Mouse (Mus musculus) brain, adult 2 months (tissue): ENCODE results near the gene Lipe.
A peak's percentile ranks its signal among the peaks of the same experiment; 100 is the strongest.
"Not testable (repeated sequence)": the region's sequence is repeated elsewhere in the genome, so short reads cannot be mapped to it uniquely, and the experiment has no call there.

ENCODE experiments used
- DNase-seq: peaks from one replicate; pipeline ENCODE4 v3.0.0; 2011; ENCODE audit warnings: low read depth, low spot score

Gene Lipe

GRCm38 (mm10) chr7:25398610-25399009 is at the start of gene Lipe:
Lipe (minus strand) TSS chr7:25398710.
- no peak for DNase-seq

DNA sequence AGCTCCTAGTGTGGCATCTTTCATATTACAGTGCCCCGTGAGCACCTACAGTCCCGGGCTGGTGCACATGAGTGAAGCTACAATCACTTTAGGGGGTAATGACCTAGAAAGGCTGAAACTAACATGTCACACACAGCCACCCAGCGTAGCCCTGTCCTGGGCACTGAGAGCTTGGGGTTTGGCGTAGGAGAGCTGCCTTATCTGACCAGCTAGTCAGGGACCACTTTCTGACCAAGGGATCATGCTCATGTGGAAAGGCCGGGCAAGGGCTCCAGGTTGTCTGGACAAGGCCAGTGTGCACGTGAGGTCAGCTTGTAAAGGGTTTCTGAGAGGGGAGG is 42.3 kb upstream of the Lipe start:
- no peak for DNase-seq

DNA sequence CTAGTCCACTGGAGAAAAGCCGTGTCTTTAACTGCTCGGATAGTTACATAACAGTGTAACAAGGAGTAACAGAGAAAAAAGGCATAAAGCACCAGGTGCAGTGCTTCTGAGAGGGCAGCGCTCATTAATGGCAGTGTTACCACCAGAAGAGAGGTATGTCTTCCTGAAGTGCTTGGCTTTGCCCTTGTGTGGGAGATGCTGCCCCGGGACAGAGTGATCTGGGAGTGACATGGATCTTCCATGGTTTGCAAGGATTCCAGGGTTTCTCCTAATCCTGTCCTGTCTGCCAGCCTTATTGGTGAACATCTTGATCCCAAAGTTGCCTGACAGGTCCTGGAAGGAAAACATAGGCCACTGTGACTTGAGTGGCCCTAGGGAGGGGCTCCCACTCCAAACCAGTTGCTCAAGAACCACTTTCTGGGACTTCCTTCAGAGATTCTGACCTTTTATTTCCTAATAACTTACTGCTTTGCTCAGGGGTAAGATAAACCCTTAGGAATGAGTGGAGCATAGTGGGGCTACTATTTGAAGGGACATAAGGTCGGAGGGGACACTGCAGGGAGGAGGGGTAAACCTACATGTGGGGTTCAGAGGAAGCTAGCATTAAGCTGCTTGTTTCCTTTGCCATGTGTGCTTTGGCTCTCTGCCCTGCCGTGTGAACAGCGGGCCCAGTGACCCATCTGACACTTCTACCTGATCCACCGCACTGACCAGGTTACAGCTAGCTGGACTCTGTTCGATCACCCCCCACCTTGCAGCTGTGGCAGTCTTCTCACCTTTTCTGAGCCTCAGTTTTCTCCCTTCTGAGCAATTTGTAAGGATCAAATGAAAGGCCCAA is 41.7 kb upstream of the Lipe start:
- no peak for DNase-seq

GRCm38 (mm10) chr7:25439124-25439822 is 40.8 kb upstream of the Lipe start:
- no peak for DNase-seq

GRCm38 (mm10) chr7:25436704-25437103 is 38.2 kb upstream of the Lipe start:
- no peak for DNase-seq

- no peak for DNase-seq
Observed at GRCm38 (mm10) chr7:25436226-25436625, 37.7 kb upstream of the Lipe start.

DNA sequence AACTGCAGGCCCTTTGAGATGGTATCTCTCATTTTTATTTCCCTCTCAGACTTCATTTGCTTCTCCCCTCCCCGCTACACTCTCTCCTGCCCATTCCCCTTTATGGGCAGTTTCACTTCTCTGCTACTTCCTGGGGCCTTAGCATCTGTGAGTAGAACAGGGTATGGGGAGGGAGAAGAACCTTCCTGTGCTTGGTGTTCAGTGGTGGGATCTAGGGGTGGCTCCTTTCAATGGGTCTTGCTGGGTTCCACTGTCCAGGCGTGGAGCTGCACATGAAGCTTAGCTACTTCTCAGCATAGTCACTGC is 37.0 kb upstream of the Lipe start:
- DNase-seq = no peak

GRCm38 (mm10) chr7:25434654-25435545 is 36.4 kb upstream of the Lipe start:
- no peak for DNase-seq

DNA sequence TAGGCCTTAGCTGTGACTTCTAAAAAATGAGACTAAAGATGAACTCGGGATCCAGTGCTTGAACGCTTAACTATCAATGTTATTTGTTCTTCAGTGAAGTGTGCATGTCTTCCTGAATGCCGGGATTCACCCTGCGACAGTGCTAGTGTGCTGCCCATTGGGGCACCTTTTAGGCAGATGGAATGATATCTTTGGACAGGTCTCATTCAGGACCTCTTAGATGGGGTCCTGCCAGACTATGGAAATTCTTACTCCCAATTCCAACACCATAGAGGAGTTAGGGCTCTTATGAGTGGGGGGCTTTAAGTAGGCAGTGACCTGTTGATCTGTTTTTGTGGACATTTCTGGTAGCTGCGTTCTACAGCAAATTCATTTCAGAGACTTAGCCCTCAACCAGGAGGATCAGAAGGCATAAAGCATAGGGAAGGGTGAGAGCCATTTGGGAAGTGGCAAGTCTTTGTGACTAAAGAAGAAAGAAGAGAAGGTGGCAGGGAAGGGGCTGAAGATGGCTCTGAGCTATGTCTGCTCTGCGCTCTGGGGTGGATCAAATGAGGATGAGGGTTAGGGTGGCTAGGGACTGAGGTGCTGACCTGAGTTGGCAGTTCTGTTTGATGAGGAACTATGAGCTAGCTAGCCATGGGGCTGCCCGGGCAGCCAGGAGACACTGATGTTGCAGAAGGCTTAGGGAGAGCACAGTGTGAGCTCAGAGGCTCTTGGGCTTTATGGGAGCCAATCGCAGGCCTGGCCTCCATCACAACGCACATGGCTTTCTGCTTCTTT is 35.5 kb upstream of the Lipe start:
- no peak for DNase-seq

GRCm38 (mm10) chr7:25433007-25433541 is 34.6 kb upstream of the Lipe start:
- DNase-seq = peak; percentile 65

- no peak for DNase-seq
Observed at GRCm38 (mm10) chr7:25432381-25432780, 33.9 kb upstream of the Lipe start.

- DNase-seq = no peak
Observed at GRCm38 (mm10) chr7:25429886-25430784, 31.6 kb upstream of the Lipe start.

DNA sequence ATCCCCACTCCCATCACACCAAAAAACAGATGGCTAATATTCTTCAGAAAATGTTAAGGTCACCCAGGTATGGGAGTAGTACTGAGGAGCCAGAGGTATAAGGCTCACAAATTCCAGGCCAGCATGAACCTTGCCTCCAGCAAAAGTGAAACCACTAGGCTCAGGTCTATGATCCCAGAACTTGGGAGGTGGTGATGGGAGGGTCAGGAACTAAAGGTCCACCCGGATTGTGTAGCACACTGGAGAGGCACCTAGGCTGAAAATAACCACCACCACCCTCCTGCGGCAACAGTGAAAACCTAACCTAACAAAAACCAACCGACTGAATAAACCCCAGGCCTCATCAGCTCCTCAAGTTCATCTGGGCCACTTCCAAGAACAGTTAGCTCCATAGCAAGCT is 29.8 kb upstream of the Lipe start:
- no peak for DNase-seq

GRCm38 (mm10) chr7:25427144-25427543 is 28.6 kb upstream of the Lipe start:
- DNase-seq = no peak

DNA sequence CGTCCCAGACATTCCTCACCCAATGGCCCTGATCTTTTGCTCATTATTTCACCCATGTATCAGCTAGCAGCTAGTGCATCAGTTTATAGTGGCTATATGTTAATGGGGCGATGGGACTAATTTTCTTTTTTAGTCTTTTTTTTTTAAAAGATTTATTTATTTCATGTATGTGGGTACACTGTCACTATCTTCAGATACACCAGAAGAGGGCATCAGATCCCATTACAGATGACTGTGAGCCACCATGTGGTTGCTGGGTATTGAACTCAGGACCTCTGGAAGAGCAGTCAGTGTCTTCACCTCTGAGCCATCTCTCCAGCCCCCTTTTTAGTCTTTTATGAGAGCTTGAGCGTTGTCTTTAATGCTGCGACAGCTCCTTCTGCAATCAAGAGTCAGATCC is 27.9 kb upstream of the Lipe start:
- not testable (repeated sequence) for DNase-seq

- peak; percentile 91 for DNase-seq
Observed at GRCm38 (mm10) chr7:25424429-25424828, 25.9 kb upstream of the Lipe start.

- peak; percentile 33 for DNase-seq
Observed at GRCm38 (mm10) chr7:25422286-25422841, 23.9 kb upstream of the Lipe start.

DNA sequence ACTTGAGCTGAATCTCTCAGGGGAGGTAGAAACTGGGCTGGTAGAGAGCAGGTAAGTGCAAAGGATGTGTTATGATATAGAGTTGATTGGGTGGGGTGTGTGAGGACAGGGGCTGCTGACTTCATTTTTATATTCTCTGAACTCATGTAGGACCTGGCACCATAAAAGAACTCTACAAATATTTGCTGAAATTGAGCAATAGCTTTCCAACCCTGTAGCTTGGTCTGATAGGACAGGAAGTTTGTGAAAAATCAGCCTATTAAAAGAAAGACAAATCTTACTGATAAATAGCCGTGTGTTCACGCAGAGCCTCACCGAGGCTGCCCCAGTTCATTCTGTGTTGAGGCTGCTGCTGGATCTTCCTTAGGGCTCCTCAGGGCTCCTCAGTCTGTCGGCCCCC is 21.4 kb upstream of the Lipe start:
- no peak for DNase-seq

GRCm38 (mm10) chr7:25419536-25419935 is 21.0 kb upstream of the Lipe start:
- no peak for DNase-seq

GRCm38 (mm10) chr7:25417597-25417996 is 19.1 kb upstream of the Lipe start:
- peak; percentile 46 for DNase-seq
